Mouse (Mus musculus) CH12F3 (cell line): ENCODE data around the gene Ncl.

Experiments used
- in situ Hi-C: fragments of 300-500 bp; cut with MboI; formaldehyde crosslinking; loops from 2 replicates; pipeline ENCODE4 v1.14.3; 2020; ENCODE audit warnings: low sequenced_read_pairs

Gene Ncl

DNA sequence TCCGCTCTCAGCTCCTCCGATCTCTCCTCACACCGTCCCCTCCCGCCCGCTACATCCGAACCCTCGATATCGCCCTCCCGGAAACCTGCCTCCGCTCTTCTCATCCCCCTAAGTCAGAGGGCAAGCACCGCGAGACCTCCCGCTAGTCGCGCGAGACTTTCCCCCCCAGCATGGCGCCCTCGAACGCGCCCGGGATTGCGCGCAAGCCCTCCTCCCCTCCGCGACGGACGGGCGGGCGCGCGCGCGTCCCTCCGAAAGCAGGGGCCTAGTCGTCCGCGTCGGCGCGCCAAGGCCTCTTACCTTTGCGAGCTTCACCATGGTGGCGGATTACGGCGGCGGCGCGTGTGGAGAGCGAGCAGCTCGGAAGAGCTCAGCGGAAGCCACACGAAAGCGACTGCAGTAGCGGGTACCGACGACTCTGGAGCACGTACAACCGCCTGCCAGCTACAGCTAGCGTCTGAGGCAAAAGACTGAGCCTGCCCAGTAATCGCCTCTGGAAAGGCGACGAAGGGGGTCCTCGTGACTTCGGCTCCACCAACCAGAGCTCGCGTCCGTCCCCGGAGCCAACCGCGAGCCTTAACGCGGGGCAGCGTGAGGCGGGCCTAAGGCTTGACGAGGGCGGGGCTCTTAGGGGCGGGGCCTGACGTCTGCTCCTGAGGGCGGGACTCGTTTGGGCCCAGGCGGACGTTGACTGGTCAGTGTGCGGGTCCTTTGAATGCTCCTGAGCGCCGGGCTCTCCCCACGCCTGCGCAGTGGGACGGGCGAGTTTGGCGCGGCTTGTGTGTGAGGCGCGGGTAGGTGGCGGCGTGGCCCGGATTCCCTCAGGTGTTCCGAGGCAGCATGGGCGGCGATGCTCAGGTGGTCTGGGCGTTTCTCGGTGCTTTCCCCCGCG is at the start of gene Ncl:
Gene Ncl, minus strand, starts transcription at position 495 of the 892 bp plus-strand sequence.
- in situ Hi-C loops = no loop called here

DNA sequence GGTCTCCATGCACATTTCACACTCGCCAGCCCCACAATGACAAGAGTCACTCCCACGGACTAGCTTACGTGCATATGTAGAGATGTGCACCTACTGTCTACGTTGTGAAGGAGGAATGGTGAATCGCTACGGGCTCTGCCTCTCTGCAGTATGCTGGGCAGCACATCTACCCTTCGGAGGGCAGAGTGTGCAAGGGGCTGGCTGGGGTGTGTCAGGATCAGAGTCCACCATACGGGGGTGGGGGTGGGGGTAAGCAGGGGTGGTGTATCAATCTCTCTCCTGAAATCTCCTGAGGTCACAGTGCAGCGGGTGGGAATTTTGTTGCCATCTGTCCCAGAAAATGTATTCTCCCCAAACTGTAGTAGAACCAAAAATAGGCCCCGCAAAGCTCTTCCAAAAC is 49.3 kb upstream of the Ncl start:
- in situ Hi-C loops = no loop called here

DNA sequence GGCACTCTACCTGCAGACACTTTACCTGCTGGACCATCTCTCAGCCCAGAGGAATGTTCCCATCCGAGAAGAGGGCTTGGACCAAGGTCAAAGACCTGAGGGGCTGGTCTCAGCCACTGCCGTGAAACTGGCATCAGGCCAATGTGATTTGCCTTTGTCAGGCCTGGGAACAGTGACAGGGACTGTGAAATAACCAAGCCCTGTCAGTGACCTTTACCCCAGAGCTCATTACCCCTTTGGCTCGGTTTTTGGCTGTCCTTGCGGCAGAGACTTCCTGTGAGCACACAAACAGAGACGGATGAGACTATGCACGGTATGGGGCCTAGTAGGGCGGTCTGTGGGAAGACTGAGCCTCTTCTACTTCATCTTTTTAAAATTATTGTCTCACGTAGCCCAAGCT is 47.7 kb upstream of the Ncl start:
- in situ Hi-C loops = no loop called here

DNA sequence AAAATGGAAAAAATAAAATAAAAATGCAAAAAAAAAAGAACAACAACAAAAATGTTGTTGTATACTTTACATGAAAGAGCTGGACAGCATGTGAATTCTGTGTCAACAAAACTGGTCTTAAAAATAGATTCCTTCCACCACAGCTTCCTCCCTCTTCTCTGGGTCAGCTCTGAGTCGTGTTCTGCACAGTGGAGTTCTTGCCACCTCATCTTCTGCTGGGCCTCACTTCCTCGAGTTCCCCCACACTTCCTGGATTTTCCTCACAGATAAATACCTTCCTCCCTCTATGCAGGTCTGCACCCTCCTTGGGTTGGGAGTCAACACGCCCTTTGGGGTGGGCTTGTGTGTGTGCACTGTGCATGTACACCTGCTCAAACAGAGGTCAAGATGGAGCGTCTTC is 47.1 kb upstream of the Ncl start:
- in situ Hi-C loops = no loop called here

DNA sequence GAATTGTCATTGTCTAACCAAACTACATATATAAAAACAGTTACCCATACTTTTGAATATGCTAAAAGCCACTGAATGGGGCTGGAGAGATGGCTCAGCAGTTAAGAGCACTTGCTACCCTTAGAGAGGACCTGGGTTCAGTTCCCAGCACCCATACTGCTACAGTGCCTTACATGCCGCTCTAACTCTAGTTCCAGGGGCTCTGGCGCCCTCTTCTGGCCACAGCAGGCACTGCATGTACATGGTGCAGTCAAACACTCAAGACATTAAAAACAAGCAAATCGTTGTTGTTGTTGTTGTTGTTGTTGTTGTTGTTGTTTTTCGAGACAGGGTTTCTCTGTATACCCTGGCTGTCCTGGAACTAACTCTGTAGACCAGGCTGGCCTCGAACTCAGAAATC is 45.6 kb upstream of the Ncl start:
- in situ Hi-C loops = no loop called here

DNA sequence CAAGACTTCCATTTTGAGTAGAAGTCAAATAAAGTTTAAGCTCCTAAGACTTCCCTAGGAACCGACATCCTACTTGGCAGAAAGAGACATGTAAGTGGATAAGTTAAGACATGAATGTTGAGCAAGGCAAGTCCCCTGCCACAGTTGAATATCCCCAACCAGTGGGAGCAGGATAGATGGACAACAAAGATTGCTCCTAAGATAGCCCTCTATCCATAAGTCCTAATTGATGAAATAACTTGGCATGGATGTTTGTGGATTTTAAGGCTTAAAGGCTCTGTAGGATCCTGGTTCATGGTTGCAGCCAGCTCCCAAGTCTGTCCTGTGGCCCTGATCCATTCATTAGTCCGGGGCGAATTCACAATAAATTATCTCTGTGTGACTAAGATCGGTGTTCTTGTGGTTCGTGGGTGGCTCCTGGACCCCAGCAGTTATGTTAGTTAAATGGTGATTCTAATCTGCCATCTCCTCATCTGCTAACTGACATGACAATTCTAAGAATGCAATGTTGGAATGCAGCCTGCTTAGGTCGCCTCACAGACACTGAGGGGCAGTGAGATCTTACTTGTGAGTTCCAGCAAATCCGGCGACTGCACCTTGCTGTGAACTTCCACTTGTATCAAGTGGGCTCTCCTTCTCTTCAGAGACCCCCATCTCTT is 41.0 kb upstream of the Ncl start:
- in situ Hi-C loops = no loop called here

DNA sequence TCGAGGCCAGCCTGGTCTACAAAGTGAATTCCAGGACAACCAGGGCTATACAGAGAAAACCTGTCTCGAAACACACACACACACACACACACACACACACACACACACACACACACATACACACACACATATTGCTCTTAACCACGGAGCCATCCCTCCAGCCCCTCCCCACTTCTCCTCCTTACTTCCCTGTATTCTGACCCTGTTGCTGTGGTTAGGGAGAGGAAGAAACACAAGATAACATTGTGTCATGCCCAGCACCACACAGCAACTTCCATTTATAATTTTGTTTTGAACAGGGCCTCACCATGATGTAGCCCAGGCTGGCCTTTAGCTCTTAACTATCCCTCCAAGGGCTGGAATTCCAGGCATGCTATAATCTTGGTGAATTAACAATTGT is 40.1 kb upstream of the Ncl start:
- in situ Hi-C loops = no loop called here

DNA sequence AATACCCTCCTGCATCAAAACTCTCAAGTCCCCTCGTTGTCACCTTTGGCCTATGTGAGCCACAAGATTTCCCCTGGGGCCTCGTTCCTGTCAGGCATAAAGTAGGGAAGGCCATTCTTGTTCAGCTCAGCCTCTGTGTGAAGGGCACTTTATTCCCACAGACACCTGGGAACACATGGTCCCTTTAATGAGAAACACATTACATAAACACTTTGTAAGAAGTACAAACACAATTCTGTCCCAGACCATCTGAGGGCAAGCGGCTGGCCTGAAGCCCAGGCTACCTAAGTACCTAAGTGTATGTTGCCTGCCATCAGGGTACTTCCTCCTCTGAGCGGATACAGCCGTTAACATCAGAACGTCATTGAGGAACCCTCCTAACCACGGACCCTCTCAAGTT is 39.0 kb upstream of the Ncl start:
- in situ Hi-C loops = no loop called here

DNA sequence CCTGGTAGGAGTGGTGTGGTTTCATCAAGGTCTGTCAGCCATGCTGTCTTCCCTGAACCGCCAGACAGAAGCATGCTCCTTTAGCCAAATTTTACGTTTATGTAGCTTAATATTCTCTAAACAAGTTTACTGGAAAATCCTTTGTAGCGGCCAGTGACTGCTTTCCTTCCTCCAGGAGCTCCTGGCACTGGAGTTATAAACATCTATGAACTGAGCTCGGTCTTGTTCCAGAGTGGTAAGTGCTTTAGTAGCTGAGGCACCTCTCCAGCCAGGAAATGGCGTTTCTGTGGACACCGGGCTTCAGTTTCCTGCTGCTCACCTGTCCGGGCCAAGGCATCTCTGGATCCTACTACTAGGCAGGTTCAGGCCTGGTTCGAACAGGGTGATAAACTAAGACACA is 38.4 kb upstream of the Ncl start:
- in situ Hi-C loops = no loop called here

DNA sequence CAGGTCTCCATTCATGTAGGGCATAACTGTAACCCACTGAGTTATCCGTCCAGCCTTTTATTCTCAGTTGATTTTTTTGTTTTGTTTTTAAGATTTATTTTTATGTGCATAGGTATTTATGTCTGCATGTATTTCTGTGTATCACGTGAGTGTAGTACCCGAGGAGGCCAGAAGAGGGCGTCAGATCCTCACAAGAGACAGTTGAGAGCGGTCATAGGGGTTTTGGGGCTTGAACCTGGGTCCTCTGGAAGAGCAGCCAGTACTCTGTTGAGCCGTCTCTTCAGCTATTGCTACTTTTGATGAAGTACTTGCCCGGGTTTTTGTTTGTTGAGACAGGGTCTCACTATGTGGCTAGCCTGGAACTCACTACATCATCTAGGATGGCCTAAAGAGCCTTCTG is 36.7 kb upstream of the Ncl start:
- in situ Hi-C loops = no loop called here

DNA sequence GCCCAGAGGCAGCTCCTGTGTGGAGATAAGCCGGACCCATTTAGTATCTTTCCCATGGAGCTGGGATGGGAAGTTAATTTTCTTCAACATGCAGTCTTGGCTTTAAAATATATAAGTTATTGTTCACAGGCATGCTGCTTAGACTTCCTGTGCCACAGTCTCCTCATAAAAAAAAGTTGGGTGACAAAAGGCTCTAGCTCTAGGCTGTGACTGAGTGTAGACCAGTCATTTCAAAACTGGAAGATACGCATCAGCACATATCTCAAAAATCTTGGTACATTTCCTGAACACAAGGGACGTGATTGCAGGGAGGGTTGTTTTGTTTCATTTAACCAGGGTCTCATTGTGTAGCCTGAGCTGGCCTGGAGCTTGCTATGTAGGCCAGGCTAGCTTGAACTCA is 35.0 kb upstream of the Ncl start:
- in situ Hi-C loops = no loop called here

DNA sequence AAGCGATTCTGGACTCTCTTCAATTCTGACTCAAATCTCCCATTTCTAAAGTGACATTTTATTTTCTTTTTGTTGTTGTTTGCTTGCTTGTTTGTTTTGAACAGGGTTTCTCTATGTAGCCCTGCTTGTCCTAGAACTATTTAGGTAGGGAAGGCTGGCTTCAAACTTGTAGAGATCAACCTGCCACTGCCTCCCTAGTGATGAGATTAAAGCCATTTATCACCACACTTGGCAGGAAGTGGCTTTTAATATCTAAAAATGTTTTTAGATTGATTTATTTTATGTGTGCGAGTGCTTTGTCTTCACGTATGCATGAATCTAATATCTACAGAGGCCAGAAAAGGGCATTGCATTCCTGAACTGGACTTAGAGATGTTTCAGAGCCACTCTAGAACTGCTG is 34.0 kb upstream of the Ncl start:
- in situ Hi-C loops = no loop called here

DNA sequence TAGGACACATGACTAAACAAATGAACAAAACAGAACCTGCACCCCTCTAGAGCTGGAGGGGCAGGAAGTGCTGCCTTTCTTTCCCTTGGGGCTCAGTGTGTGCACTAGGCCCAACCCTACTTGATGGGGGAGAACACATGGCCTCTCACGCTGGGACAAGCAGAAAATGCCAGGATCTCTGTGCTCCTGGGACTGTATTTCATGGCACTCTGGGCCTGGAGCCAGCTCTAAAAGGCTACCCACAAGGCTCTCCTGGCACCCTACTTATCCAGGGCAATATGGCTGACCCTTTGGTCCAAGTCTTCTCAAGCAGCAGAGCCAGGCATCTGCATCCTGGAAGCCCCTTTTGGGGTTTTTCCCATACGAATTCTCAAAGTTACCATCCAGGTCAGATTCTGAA is 32.2 kb upstream of the Ncl start:
- in situ Hi-C loops = no loop called here

DNA sequence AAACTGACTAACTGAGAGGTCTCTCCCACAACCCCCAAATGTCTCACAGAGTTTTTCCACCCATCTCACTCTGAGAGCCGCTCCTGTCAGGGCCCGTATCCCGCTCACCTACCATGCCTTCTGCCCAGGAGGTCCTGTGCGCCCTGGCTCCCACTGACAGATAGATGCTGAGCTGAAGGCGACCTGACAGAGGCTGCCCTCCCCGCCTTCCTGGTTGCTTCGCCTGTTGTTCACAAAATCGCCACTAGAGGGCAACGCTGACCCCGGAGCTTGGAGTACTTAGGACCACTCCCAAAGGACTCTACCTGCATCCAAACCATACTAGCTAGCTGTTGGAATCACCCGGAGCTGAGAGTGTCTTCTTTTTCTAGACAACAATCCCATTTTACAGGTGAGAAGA is 30.0 kb upstream of the Ncl start:
- in situ Hi-C loops = no loop called here

DNA sequence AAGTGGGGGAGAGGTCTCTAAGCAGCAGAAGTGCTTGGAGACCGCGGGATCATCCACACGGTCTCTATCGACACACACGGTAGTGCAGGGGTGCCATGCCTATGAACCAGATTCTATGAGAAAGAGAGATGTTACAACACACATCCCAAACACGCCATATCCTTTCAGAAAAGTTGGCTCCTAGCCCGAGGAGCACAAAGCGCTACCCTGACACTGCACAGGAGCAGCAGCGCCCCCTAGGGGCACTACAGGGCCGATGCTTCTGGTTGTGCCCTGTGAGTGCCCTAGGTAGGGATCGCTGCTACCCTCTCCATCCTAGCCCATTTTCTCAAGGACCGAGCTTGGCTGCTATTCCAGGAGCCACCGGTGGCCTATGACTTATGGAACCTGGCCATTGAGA is 21.8 kb upstream of the Ncl start:
- in situ Hi-C loops = no loop called here

DNA sequence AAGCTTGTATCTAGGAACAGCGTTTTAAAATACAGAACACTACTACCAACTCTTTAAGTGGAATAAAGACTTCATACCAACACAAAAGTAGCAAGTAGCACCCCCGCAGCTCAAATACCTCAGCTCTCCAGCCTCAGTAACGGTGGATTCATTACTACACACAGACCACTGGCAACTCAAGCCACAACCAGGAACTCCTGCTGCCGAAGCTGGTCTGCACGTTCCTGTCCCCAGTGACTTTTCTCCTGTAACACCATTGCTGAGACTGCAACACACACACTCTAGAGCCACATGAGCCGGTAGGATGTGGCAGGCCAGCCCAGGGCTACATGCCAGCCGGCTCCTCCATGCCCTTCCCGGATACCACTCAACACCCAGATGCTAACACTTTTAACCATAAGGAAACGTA is 20.0 kb upstream of the Ncl start:
- in situ Hi-C loops = no loop called here

DNA sequence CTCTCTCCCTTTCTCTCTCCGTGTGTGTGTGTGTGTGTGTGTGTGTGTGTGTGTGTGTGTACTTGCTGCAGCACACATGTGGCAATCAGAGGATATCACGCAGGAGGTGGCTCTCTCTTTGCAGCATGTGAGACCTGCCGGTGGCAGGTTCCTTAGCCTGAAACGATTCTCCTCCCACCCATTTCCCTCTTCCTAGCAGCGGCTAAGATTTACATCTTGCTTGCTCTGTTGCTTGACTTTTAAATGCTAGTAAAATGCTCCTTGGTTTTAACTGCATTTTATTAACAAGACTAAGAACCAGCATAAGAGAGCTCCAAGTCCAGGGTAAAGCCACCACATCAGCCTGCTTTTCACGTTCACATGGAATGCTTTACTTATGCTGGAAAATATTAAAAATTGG is 19.5 kb upstream of the Ncl start:
- in situ Hi-C loops = no loop called here

DNA sequence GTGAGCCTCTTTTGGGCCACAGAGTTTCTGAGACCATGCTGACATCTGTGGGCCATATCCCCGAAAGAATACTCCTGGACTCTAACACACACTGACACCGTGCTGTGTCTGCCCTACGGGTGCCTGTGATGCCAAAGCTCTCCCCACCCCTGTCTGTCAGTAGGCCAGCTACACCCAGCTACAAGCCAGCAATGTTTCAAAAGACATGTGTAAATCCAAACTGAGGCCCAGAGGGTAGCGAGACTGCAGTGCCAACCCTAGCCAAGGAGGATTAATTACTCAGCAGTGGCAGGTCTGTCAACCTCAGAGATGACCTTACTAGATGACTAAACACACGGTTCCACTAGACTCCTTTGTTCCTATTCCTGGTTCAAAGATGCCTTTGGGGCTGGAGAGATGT is 17.2 kb upstream of the Ncl start:
- in situ Hi-C loops = no loop called here

DNA sequence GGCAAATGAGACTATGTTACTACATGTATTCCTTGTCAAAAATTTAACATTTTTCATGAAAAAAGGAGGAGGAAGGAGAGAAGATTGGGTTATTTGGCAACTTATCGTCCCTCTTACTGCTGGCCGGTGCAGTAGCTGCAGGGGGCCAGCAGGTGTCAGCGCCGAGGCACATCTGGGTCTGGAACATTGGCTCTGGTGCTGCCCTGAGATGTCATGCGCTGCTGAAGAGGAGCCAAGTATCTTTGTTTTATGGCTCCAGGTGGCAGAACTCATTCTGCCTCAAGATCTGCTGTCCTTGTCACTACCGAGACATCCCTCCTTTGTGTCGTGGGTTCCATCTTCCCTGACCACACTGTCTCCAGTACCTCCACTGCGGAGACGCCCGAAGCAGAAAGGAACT is 12.8 kb upstream of the Ncl start:
- in situ Hi-C loops = no loop called here

DNA sequence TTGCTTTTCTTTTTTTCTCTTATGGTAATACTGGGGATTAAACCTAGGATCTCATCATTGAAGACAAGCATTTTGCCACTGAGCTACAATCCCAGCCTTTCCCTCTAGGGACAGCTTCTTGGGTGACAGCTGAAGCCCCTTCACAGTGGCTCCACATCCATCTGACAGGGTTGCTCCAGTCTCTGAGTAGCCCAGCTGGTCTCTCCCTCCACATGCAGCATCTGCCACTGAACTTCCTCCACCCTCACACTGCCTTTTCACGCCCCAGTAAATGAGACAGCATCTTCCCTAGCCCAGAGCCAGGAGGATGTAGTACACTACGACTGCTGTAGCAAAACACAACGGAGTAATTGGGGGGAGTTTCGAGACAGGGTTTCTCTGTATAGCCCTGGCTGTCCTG is 8.9 kb upstream of the Ncl start:
- in situ Hi-C loops = no loop called here

DNA sequence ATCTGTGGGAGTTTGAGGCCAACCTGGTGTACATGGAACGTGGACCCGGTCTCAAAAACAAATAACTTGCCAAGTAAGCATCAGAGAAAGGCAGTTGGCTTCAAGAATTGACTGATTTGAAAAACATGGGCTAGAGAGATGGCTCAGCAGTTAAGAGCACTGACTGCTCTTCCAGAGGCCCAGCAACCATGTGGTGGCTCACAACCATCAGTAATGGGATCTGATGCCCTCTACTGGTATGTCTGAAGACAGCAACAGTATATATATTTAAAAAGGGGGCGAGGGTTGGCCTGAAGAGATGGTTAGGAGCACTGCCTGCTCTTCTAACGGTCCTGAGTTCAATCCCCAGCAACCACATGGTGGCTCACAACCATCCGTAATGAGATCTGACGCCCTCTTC is 4.5 kb upstream of the Ncl start:
- in situ Hi-C loops = no loop called here

DNA sequence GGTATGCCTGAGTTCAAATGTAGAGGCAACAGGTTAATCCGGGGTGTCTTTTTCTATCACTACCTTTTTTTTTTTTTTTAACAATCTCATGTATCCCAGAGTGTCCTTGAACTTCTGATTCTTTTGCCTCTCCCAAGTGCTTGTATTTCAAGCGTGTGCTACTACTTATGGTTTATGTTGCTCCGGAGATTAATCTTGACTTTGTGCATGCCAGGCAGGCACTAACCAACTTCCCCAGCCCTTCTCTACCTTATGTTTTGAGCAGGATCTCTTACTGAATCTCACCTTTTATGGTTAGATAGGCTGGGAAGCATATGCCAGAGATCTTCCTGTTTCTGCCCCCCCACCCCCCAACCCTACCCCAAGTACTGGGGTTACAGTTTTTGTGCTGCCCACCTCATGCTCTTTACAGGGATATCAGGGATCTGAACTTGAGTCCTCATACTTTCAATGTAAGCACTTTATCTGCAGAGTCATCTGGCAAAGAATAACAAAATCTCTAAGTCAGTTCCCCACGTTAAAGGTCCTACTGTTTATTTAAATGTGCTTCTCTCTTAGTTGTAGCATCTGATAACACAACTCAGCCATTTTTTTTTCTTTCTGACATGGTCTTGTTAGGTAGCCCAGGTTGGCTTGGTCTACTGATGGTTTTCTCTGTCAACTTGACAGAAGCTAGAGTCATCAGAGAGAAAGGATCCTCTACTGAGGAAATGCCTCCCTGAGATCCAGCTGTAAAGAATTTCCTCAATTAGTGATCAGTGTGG is 2.8 kb upstream of the Ncl start:
- in situ Hi-C loops = no loop called here
